Mouse (Mus musculus): Measurements from ENCODE around the gene Tbx3.

GRCm38 (mm10) chr5:119672984-119673600, 2.6 kb downstream of the Tbx3 start:
- TF ChIP-seq CTCF (IDR thresholded peaks at IDR 0.05; ENCODE audit: low read depth) (no peak), EP300 (IDR thresholded peaks at IDR 0.05; ENCODE audit: low read depth) (no peak)

Measured in heart, postnatal 0 days (tissue).